Mouse (Mus musculus) limb, embryonic 15.5 days (tissue): ENCODE measurements around the gene Fbxo46. TPM values are rescaled to one million over a fixed set of nuclear protein-coding genes. Genes with fewer than 3 reads are reported as not detected.
"Not testable (repeated sequence)": the region's sequence is repeated elsewhere in the genome, so short reads cannot be mapped to it uniquely, and the experiment has no call there.

Source experiments
- ATAC-seq: fragments of 200-750 bp; cut with Nextera tagmentation; 2 replicates; pipeline ENCODE4 v1.8.0; 2017; ENCODE audit warnings: low read depth, moderate TSS enrichment; ENCODE audit not compliant: insufficient number of reproducible peaks, low FRiP score, low TSS enrichment
- H3K27ac ChIP-seq: fragments of 300-500 bp; sonication (generic); 2 replicates; pipeline ENCODE4 v1.5.1; 2015; ENCODE audit warnings: moderate library complexity, mild to moderate bottlenecking, inconsistent platforms
- H3K27me3 ChIP-seq: fragments of 300-500 bp; sonication (generic); 2 replicates; pipeline ENCODE4 v1.6.1; 2015; ENCODE audit warnings: inconsistent platforms
- H3K36me3 ChIP-seq: fragments of 300-500 bp; sonication (generic); 2 replicates; pipeline ENCODE4 v1.6.1; 2015; ENCODE audit warnings: inconsistent platforms
- H3K4me1 ChIP-seq: fragments of 300-500 bp; sonication (generic); 2 replicates; pipeline ENCODE4 v1.6.1; 2015; ENCODE audit warnings: inconsistent platforms
- H3K4me2 ChIP-seq: fragments of 300-500 bp; sonication (generic); 2 replicates; pipeline ENCODE4 v1.6.1; 2015; ENCODE audit warnings: mild to moderate bottlenecking, inconsistent platforms
- H3K4me3 ChIP-seq: fragments of 300-500 bp; sonication (generic); 2 replicates; pipeline ENCODE4 v1.5.1; 2015; ENCODE audit warnings: mild to moderate bottlenecking, inconsistent platforms
- H3K9ac ChIP-seq: fragments of 300-500 bp; sonication (generic); 2 replicates; pipeline ENCODE4 v1.6.1; 2015; ENCODE audit warnings: inconsistent platforms
- H3K9me3 ChIP-seq: fragments of 300-500 bp; sonication (generic); 2 replicates; pipeline ENCODE4 v1.6.1; 2016; ENCODE audit warnings: inconsistent platforms
- WGBS: fragments of 180-500 bp; shearing (Covaris S2); methylation state at CpG from one replicate; pipeline ENCODE4 v1.1.7; 2015; 5-methylcytosine and 5-hydroxymethylcytosine counted together
- polyA plus RNA-seq: library from polyadenylated mRNA; unstranded; fragments of >200 nt; fragmentation: Nextera tagmentation; extraction: Ambion mirVana; gene quantifications from 2 replicates; pipeline ENCODE4 v1.2.1, GENCODE M21; 2015

Fbxo46 gene
- 16.1 and 16.9 TPM in 2 replicates for polyA plus RNA-seq

- H3K9me3 ChIP-seq: no peaks in the 10 kb centered on the region
- no peaks in the 10 kb centered on the region for H3K36me3 ChIP-seq
- H3K27me3 ChIP-seq: no peaks in the 10 kb centered on the region
- peak within 1 kb of the TSS; percentile 77 for H3K4me3 ChIP-seq
- peak within 1 kb of the TSS; percentile 77 for H3K9ac ChIP-seq
- H3K4me2 ChIP-seq: peak within 1 kb of the TSS; percentile 77
- peaks cover 26% of the 10 kb centered on the region for H3K4me1 ChIP-seq
- ATAC-seq: peak; percentile 97
- H3K27ac ChIP-seq: peak within 1 kb of the TSS; percentile 73
- 2% methylated on average over 34 of the region's 34 CpGs for WGBS
Observed at GRCm38 (mm10) chr7:19119631-19120429, at the start of gene Fbxo46. Gene Fbxo46, plus strand, starts transcription at chr7:19119859.

- H3K4me1 ChIP-seq, H3K4me2 ChIP-seq, H3K36me3 ChIP-seq, H3K27ac ChIP-seq, H3K9me3 ChIP-seq, H3K4me3 ChIP-seq, ATAC-seq, H3K9ac ChIP-seq: not testable (repeated sequence)
- peaks cover 14% of the 10 kb centered on the region for H3K27me3 ChIP-seq
- WGBS: 51% methylated on average over 3 of the region's 3 CpGs
Observed at GRCm38 (mm10) chr7:19071024-19071423, 48.6 kb upstream of the Fbxo46 start.

GRCm38 (mm10) chr7:19073504-19073903, 46.2 kb upstream of the Fbxo46 start:
- Histone ChIP-seq H3K9me3 (no peaks in the 10 kb centered on the region), H3K4me3 (no peak overlapping the region), H3K4me2 (no peak overlapping the region), H3K9ac (no peak overlapping the region), H3K27me3 (no peaks in the 10 kb centered on the region), H3K36me3 (peaks cover 6% of the 10 kb centered on the region), H3K4me1 (peaks cover 23% of the 10 kb centered on the region), H3K27ac (no peak overlapping the region)
- WGBS: 82% methylated on average over 8 of the region's 9 CpGs
- no peak for ATAC-seq

GRCm38 (mm10) chr7:19074494-19074893, 45.2 kb upstream of the Fbxo46 start:
- Histone ChIP-seq H3K4me2 (no peak overlapping the region), H3K27ac (no peak overlapping the region), H3K4me1 (peaks cover 26% of the 10 kb centered on the region), H3K4me3 (no peak overlapping the region), H3K9me3 (no peaks in the 10 kb centered on the region), H3K27me3 (no peaks in the 10 kb centered on the region), H3K9ac (no peak overlapping the region), H3K36me3 (peaks cover 16% of the 10 kb centered on the region)
- 93% methylated on average over 6 of the region's 6 CpGs for WGBS
- ATAC-seq: no peak

GRCm38 (mm10) chr7:19075231-19075630, 44.4 kb upstream of the Fbxo46 start:
- Histone ChIP-seq H3K9ac (0 out of 2 replicates have a peak overlapping the region, but pooled peaks have one; percentile 17), H3K27ac (no peak overlapping the region), H3K9me3 (no peaks in the 10 kb centered on the region), H3K4me2 (peak overlapping the region; percentile 67), H3K4me1 (peaks cover 26% of the 10 kb centered on the region), H3K27me3 (no peaks in the 10 kb centered on the region), H3K4me3 (peak overlapping the region; percentile 95), H3K36me3 (peaks cover 24% of the 10 kb centered on the region)
- WGBS: 57% methylated on average over 5 of the region's 5 CpGs
- no peak for ATAC-seq

- Histone ChIP-seq H3K4me1 (peaks cover 26% of the 10 kb centered on the region), H3K4me3 (peak within 1 kb of the TSS; percentile 95), H3K9ac (peak within 1 kb of the TSS; percentile 100), H3K27me3 (no peaks in the 10 kb centered on the region), H3K4me2 (peak within 1 kb of the TSS; percentile 67), H3K36me3 (peaks cover 31% of the 10 kb centered on the region), H3K9me3 (no peaks in the 10 kb centered on the region), H3K27ac (peak within 1 kb of the TSS; percentile 84)
- peak; percentile 97 for ATAC-seq
- under 1% methylated on average over 88 of the region's 91 CpGs for WGBS
Observed at GRCm38 (mm10) chr7:19075723-19076585, 43.7 kb upstream of the Fbxo46 start, which contains the start of gene Dmwd. Gene Dmwd, plus strand, starts transcription at chr7:19076227.

- H3K9me3 ChIP-seq: no peaks in the 10 kb centered on the region
Observed at GRCm38 (mm10) chr7:19076586-19076991, 43.1 kb upstream of the Fbxo46 start.

GRCm38 (mm10) chr7:19077761-19078160, 41.9 kb upstream of the Fbxo46 start:
- Histone ChIP-seq H3K4me2 (peak overlapping the region; percentile 67), H3K4me1 (peaks cover 37% of the 10 kb centered on the region), H3K27ac (no peak overlapping the region), H3K9me3 (no peaks in the 10 kb centered on the region), H3K36me3 (peaks cover 49% of the 10 kb centered on the region), H3K27me3 (no peaks in the 10 kb centered on the region), H3K4me3 (peak overlapping the region; percentile 95), H3K9ac (peak overlapping the region; percentile 100; the same call in 1 of the 2 replicates)
- ATAC-seq: no peak
- 79% methylated on average over 14 of the region's 14 CpGs for WGBS

More at GRCm38 (mm10) chr7:19076586-19076991, 43.1 kb upstream of the Fbxo46 start:
- Histone ChIP-seq H3K9ac (peak overlapping the region; percentile 100), H3K27ac (peak overlapping the region; percentile 84), H3K4me3 (peak overlapping the region; percentile 95), H3K27me3 (no peaks in the 10 kb centered on the region), H3K36me3 (peaks cover 37% of the 10 kb centered on the region), H3K4me1 (peaks cover 26% of the 10 kb centered on the region), H3K4me2 (peak overlapping the region; percentile 67)
- no peak for ATAC-seq
- WGBS: under 1% methylated on average over 22 of the region's 22 CpGs

GRCm38 (mm10) chr7:19078732-19079131, 40.9 kb upstream of the Fbxo46 start:
- H3K9ac ChIP-seq: no peak overlapping the region
- H3K4me3 ChIP-seq: no peak overlapping the region
- H3K27ac ChIP-seq: no peak overlapping the region
- H3K9me3 ChIP-seq: no peaks in the 10 kb centered on the region
- WGBS: 86% methylated on average over 3 of the region's 3 CpGs
- H3K36me3 ChIP-seq: peaks cover 53% of the 10 kb centered on the region
- no peaks in the 10 kb centered on the region for H3K27me3 ChIP-seq
- ATAC-seq: no peak
- H3K4me1 ChIP-seq: peaks cover 47% of the 10 kb centered on the region
- no peak overlapping the region for H3K4me2 ChIP-seq

- no peak overlapping the region for H3K4me3 ChIP-seq
- H3K27ac ChIP-seq: no peak overlapping the region
- WGBS: 89% methylated on average over 19 of the region's 19 CpGs
- H3K9ac ChIP-seq: no peak overlapping the region
- H3K4me2 ChIP-seq: no peak overlapping the region
- peaks cover 60% of the 10 kb centered on the region for H3K4me1 ChIP-seq
- no peak for ATAC-seq
- H3K27me3 ChIP-seq: no peaks in the 10 kb centered on the region
- H3K36me3 ChIP-seq: peaks cover 53% of the 10 kb centered on the region
- no peaks in the 10 kb centered on the region for H3K9me3 ChIP-seq
Observed at GRCm38 (mm10) chr7:19080451-19080950, 39.2 kb upstream of the Fbxo46 start.

GRCm38 (mm10) chr7:19082171-19082570, 37.5 kb upstream of the Fbxo46 start:
- ATAC-seq: no peak
- peak overlapping the region; percentile 73 for H3K27ac ChIP-seq
- WGBS: 85% methylated on average over 4 of the region's 4 CpGs
- H3K27me3 ChIP-seq: no peaks in the 10 kb centered on the region
- no peak overlapping the region for H3K9ac ChIP-seq
- no peak overlapping the region for H3K4me3 ChIP-seq
- peaks cover 68% of the 10 kb centered on the region for H3K4me1 ChIP-seq
- no peaks in the 10 kb centered on the region for H3K9me3 ChIP-seq
- no peak overlapping the region for H3K4me2 ChIP-seq
- peaks cover 59% of the 10 kb centered on the region for H3K36me3 ChIP-seq
